In the genomic region with DNA sequence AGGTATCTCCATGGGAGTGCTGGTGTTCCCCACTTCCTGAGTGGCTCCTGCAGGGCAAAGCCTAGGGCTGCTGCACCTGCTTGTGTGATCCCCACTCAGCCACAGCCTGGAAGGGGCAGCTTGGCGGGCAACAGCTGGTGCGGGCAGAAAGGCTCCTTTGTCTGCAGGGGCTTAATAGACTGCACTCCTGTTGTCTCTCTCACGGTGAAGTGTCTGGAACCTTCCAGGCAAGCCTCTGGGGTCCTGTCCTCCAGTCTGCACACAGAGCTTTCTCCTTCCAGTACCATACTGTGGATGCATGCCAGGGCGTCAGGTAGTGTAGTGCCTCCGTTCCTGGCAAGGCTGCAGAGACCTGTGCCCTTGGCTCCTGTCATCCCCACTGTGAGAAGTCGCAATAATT, we compare ENCODE assay signal across 7 mouse cellular contexts. TPM values are rescaled to one million over a fixed set of nuclear protein-coding genes. Genes with fewer than 3 reads are reported as not detected.
DNase-seq lines count a peak whose midpoint lies in the region; ATAC-seq and TF ChIP-seq lines count a peak whose summit lies in the region.

No protein-coding gene starts in this region.

- no peak overlapping the region; the same call in 1 of the 2 replicates for H3K4me2 ChIP-seq in lung, postnatal 0 days (replicated peaks; ENCODE audit: low read depth, low read length)
- peak overlapping the region; percentile 95; the same call in 1 of the 2 replicates for H3K4me2 ChIP-seq in forebrain, embryonic 11.5 days (ENCODE audit: low read depth, low read length, severe bottlenecking)
- H3K4me2 ChIP-seq in limb, embryonic 11.5 days (ENCODE audit: low read depth, severe bottlenecking), result peak overlapping the region; percentile 89
- peak overlapping the region; percentile 61; the same call in 1 of the 2 replicates for H3K4me2 ChIP-seq in stomach, embryonic 14.5 days (replicated peaks; ENCODE audit: low read depth, low read length)

- DNase-seq in lung, postnatal 0 days (ENCODE audit: low spot score), result no peak
- DNase-seq in lung, postnatal 4 days, result no peak
- no peak for DNase-seq in forebrain, embryonic 11.5 days (ENCODE audit: low spot score)
- DNase-seq in limb, embryonic 11.5 days (ENCODE audit: low spot score), result no peak
- DNase-seq in urinary bladder, adult 18-20 months (ENCODE audit: low spot score in 2 of 2), result no peak
- DNase-seq in kidney, postnatal 25 days, result no peak

- peak overlapping the region; percentile 1; the same call in 1 of the 2 replicates for H3K4me3 ChIP-seq in lung, postnatal 0 days (ENCODE audit: low read depth, low read length)
- peak overlapping the region; percentile 11; the same call in 1 of the 2 replicates for H3K4me3 ChIP-seq in forebrain, embryonic 11.5 days (ENCODE audit: low read depth, low read length)
- H3K4me3 ChIP-seq in limb, embryonic 11.5 days (ENCODE audit: low read depth, low read length), result no peak overlapping the region; the same call in 1 of the 2 replicates
- H3K4me3 ChIP-seq in stomach, embryonic 14.5 days (ENCODE audit: low read depth, low read length), result peak overlapping the region; percentile 78; the same call in 1 of the 2 replicates

- no peak for ATAC-seq in lung, postnatal 0 days
- no peak for ATAC-seq in forebrain, embryonic 11.5 days (replicated peaks; ENCODE audit: low FRiP score)
- ATAC-seq in limb, embryonic 11.5 days (ENCODE audit: insufficient number of reproducible peaks, low FRiP score, low TSS enrichment, low read depth), result no peak
- no peak for ATAC-seq in stomach, embryonic 14.5 days (ENCODE audit: insufficient number of reproducible peaks, insufficient read depth, low FRiP score, low read depth)

- H3K27me3 ChIP-seq in lung, postnatal 0 days (replicated peaks; ENCODE audit: insufficient read depth, low read length), result no peaks in the 10 kb centered on the region
- no peaks in the 10 kb centered on the region for H3K27me3 ChIP-seq in forebrain, embryonic 11.5 days (ENCODE audit: control insufficient read depth, insufficient read depth, low read length)
- no peaks in the 10 kb centered on the region for H3K27me3 ChIP-seq in limb, embryonic 11.5 days (ENCODE audit: control insufficient read depth, insufficient read depth, low read length)
- H3K27me3 ChIP-seq in stomach, embryonic 14.5 days (ENCODE audit: control insufficient read depth, insufficient read depth, low read length), result no peaks in the 10 kb centered on the region

- TF ChIP-seq CTCF in lung, postnatal 0 days (IDR thresholded peaks at IDR 0.05), result no peak

- peaks cover 10% of the 10 kb centered on the region; the same call in 1 of the 2 replicates for H3K4me1 ChIP-seq in lung, postnatal 0 days (ENCODE audit: insufficient read depth, low read depth, low read length)
- peaks cover 21% of the 10 kb centered on the region for H3K4me1 ChIP-seq in forebrain, embryonic 11.5 days (replicated peaks; ENCODE audit: control insufficient read depth, insufficient read depth, low read length)
- peaks cover 14% of the 10 kb centered on the region for H3K4me1 ChIP-seq in limb, embryonic 11.5 days (ENCODE audit: control insufficient read depth, insufficient read depth, low read length)
- H3K4me1 ChIP-seq in stomach, embryonic 14.5 days (ENCODE audit: control insufficient read depth, insufficient read depth, low read length), result peaks cover 19% of the 10 kb centered on the region

- no peaks in the 10 kb centered on the region for H3K9me3 ChIP-seq in lung, postnatal 0 days (ENCODE audit: low read length)
- no peaks in the 10 kb centered on the region for H3K9me3 ChIP-seq in forebrain, embryonic 11.5 days (ENCODE audit: control insufficient read depth, low read length)
- no peaks in the 10 kb centered on the region for H3K9me3 ChIP-seq in limb, embryonic 11.5 days (ENCODE audit: control insufficient read depth, low read length)
- H3K9me3 ChIP-seq in stomach, embryonic 14.5 days (ENCODE audit: control insufficient read depth, low read depth, low read length), result no peaks in the 10 kb centered on the region

- 0 out of 2 replicates have a peak, but pooled peaks cover 5% of the 10 kb centered on the region for H3K36me3 ChIP-seq in lung, postnatal 0 days (ENCODE audit: insufficient read depth, low read length)
- peaks cover 5% of the 10 kb centered on the region; the same call in 1 of the 2 replicates for H3K36me3 ChIP-seq in forebrain, embryonic 11.5 days (ENCODE audit: control insufficient read depth, insufficient read depth, low read length)
- H3K36me3 ChIP-seq in limb, embryonic 11.5 days (ENCODE audit: control insufficient read depth, insufficient read depth, low read length), result peaks cover 18% of the 10 kb centered on the region
- peaks cover 29% of the 10 kb centered on the region for H3K36me3 ChIP-seq in stomach, embryonic 14.5 days (ENCODE audit: control insufficient read depth, insufficient read depth, low read length)

- H3K27ac ChIP-seq in lung, postnatal 0 days (ENCODE audit: low read length), result no peak overlapping the region
- H3K27ac ChIP-seq in forebrain, embryonic 11.5 days (ENCODE audit: low read depth, low read length), result 0 out of 2 replicates have a peak overlapping the region, but pooled peaks have one; percentile 46
- no peak overlapping the region for H3K27ac ChIP-seq in limb, embryonic 11.5 days (replicated peaks; ENCODE audit: low read depth, low read length)
- no peak overlapping the region for H3K27ac ChIP-seq in stomach, embryonic 14.5 days (ENCODE audit: low read length)

- WGBS in lung, postnatal 0 days, result 56% methylated on average over 6 of the region's 6 CpGs
- WGBS in forebrain, embryonic 11.5 days, result 63% methylated on average over 6 of the region's 6 CpGs
- WGBS in limb, embryonic 11.5 days, result 86% methylated on average over 6 of the region's 6 CpGs
- 72% methylated on average over 6 of the region's 6 CpGs for WGBS in stomach, embryonic 14.5 days

- 0 out of 2 replicates have a peak overlapping the region, but pooled peaks have one; percentile 92 for H3K9ac ChIP-seq in lung, postnatal 0 days (replicated peaks; ENCODE audit: low read depth)
- peak overlapping the region; percentile 86 for H3K9ac ChIP-seq in forebrain, embryonic 11.5 days (ENCODE audit: low read length)
- H3K9ac ChIP-seq in limb, embryonic 11.5 days (ENCODE audit: low read length), result no peak overlapping the region; the same call in 1 of the 2 replicates
- H3K9ac ChIP-seq in stomach, embryonic 14.5 days (replicated peaks; ENCODE audit: low read depth, low read length), result no peak overlapping the region; the same call in 1 of the 2 replicates

- no peak for TF ChIP-seq EP300 in lung, postnatal 0 days (IDR thresholded peaks at IDR 0.05)

RNA-seq across cellular contexts. Expression of a gene that starts 2.9 kb away (rescaled TPM):
- 19.0 and 19.8 TPM in 2 replicates for polyA plus RNA-seq in lung, postnatal 0 days (2015; fragmentation: Nextera tagmentation; extraction: Ambion mirVana)
- 26.5 and 31.6 TPM in 2 replicates for polyA plus RNA-seq in forebrain, embryonic 11.5 days (2014; fragmentation: Nextera tagmentation; extraction: Ambion mirVana)
- 23.6 and 27.1 TPM in 2 replicates for polyA plus RNA-seq in limb, embryonic 11.5 days (2014; fragmentation: Nextera tagmentation; extraction: Ambion mirVana)
- polyA plus RNA-seq in stomach, embryonic 14.5 days (2014; fragmentation: Nextera tagmentation; extraction: Ambion mirVana), result 25.2 and 25.9 TPM in 2 replicates

RNA-seq across cellular contexts. Expression of a gene that starts 13.2 kb away (rescaled TPM):
- 17.5 and 26.4 TPM in 2 replicates for polyA plus RNA-seq in lung, postnatal 0 days (2015; fragmentation: Nextera tagmentation; extraction: Ambion mirVana)
- 12.5 and 13.6 TPM in 2 replicates for polyA plus RNA-seq in forebrain, embryonic 11.5 days (2014; fragmentation: Nextera tagmentation; extraction: Ambion mirVana)
- polyA plus RNA-seq in limb, embryonic 11.5 days (2014; fragmentation: Nextera tagmentation; extraction: Ambion mirVana), result 8.1 and 10.8 TPM in 2 replicates
- 13.2 and 15.7 TPM in 2 replicates for polyA plus RNA-seq in stomach, embryonic 14.5 days (2014; fragmentation: Nextera tagmentation; extraction: Ambion mirVana)

RNA-seq across cellular contexts. Expression of a gene that starts 19.9 kb away (rescaled TPM):
- polyA plus RNA-seq in lung, postnatal 0 days (2015; fragmentation: Nextera tagmentation; extraction: Ambion mirVana), result 463 and 491 TPM in 2 replicates
- polyA plus RNA-seq in forebrain, embryonic 11.5 days (2014; fragmentation: Nextera tagmentation; extraction: Ambion mirVana), result 401 and 414 TPM in 2 replicates
- polyA plus RNA-seq in limb, embryonic 11.5 days (2014; fragmentation: Nextera tagmentation; extraction: Ambion mirVana), result 416 and 426 TPM in 2 replicates
- polyA plus RNA-seq in stomach, embryonic 14.5 days (2014; fragmentation: Nextera tagmentation; extraction: Ambion mirVana), result 481 and 531 TPM in 2 replicates

RNA-seq across cellular contexts. Expression of a gene that starts 22.1 kb away (rescaled TPM):
- 5.1 and 5.5 TPM in 2 replicates for polyA plus RNA-seq in lung, postnatal 0 days (2015; fragmentation: Nextera tagmentation; extraction: Ambion mirVana)
- polyA plus RNA-seq in forebrain, embryonic 11.5 days (2014; fragmentation: Nextera tagmentation; extraction: Ambion mirVana), result 10.4 and 15.0 TPM in 2 replicates
- 4.7 and 6.5 TPM in 2 replicates for polyA plus RNA-seq in limb, embryonic 11.5 days (2014; fragmentation: Nextera tagmentation; extraction: Ambion mirVana)
- 7.5 and 10.1 TPM in 2 replicates for polyA plus RNA-seq in stomach, embryonic 14.5 days (2014; fragmentation: Nextera tagmentation; extraction: Ambion mirVana)

RNA-seq across cellular contexts. Expression of a gene that starts 29.5 kb away (rescaled TPM):
- 13.2 and 14.2 TPM in 2 replicates for polyA plus RNA-seq in lung, postnatal 0 days (2015; fragmentation: Nextera tagmentation; extraction: Ambion mirVana)
- 58.3 and 66.4 TPM in 2 replicates for polyA plus RNA-seq in forebrain, embryonic 11.5 days (2014; fragmentation: Nextera tagmentation; extraction: Ambion mirVana)
- 59.3 and 60.9 TPM in 2 replicates for polyA plus RNA-seq in limb, embryonic 11.5 days (2014; fragmentation: Nextera tagmentation; extraction: Ambion mirVana)
- 29.3 and 32.1 TPM in 2 replicates for polyA plus RNA-seq in stomach, embryonic 14.5 days (2014; fragmentation: Nextera tagmentation; extraction: Ambion mirVana)

Comparison
In these comparisons a context has a peak if more than half of its experiments do, and no peak if none do; other contexts are left out.
1. H3K9ac ChIP-seq: peak in lung, postnatal 0 days (single experiment) and forebrain, embryonic 11.5 days (single experiment); none in limb, embryonic 11.5 days (single experiment) and stomach, embryonic 14.5 days (single experiment).